Mouse (Mus musculus): Measurements from ENCODE around the gene Trpc4ap. TPM values are rescaled to one million over a fixed set of nuclear protein-coding genes. Genes with fewer than 3 reads are reported as not detected.
A peak's percentile ranks its signal among the peaks of the same experiment; 100 is the strongest.

Trpc4ap gene
- polyA plus RNA-seq, 1 experiment from 2014 or later, result 120 TPM

GRCm38 (mm10) chr2:155680591-155680990 is 11.6 kb downstream of the Trpc4ap start:
- in situ Hi-C loops (cut with MboI; ENCODE audit: low pct_unique_long_range_greater_than_20kb), result no loop called here
- ChIA-PET POLR2A (no interaction called here), CTCF (interaction anchor here (1.4 to 2.2 kb wide), 3 partner anchors 11 to 53 kb away, joined by 3 to 6 read pairs (median 6); partner anchors contain the start of gene Trpc4ap)
- no peak for DNase-seq (ENCODE audit: low read depth, low spot score)
- TF ChIP-seq CTCF (IDR thresholded peaks at IDR 0.05), result no peak
- no peak for ATAC-seq
- H3K27me3 ChIP-seq, result no peaks in the 10 kb centered on the region

- ATAC-seq (no peak), DNase-seq (ENCODE audit: low read depth, low spot score) (no peak)
- in situ Hi-C loops (cut with MboI; ENCODE audit: low pct_unique_long_range_greater_than_20kb), result loop anchor here (10.0 kb wide), 1 partner anchor 275 kb away; the partner anchor contains the start of gene Cep250
- TF ChIP-seq CTCF (IDR thresholded peaks at IDR 0.05), result no peak
- ChIA-PET CTCF (interaction anchor here (1.4 to 2.2 kb wide), 3 partner anchors 12 to 53 kb away, joined by 3 to 6 read pairs (median 6); partner anchors contain the start of gene Trpc4ap), POLR2A (interaction anchor here (0.7 kb wide), 1 partner anchor 25 kb away, joined by 4 read pairs; no protein-coding TSS in a partner anchor)
- no peaks in the 10 kb centered on the region for H3K27me3 ChIP-seq
Observed at GRCm38 (mm10) chr2:155679586-155680110, 12.5 kb downstream of the Trpc4ap start.

- ATAC-seq (no peak), DNase-seq (ENCODE audit: low read depth, low spot score) (no peak)
- CTCF ChIA-PET, result interaction anchor here (0.9 to 3.9 kb wide), 5 partner anchors 12 to 82 kb away, joined by 3 to 19 read pairs (median 6); partner anchors contain the start of gene Trpc4ap
- POLR2A ChIA-PET, result no interaction called here
- no peaks in the 10 kb centered on the region for H3K27me3 ChIP-seq
- no peak for TF ChIP-seq CTCF (IDR thresholded peaks at IDR 0.05)
- in situ Hi-C loops (cut with MboI; ENCODE audit: low pct_unique_long_range_greater_than_20kb), result loop anchor here (10.0 kb wide), 1 partner anchor 280 kb away; the partner anchor contains the start of gene Cep250
Observed at GRCm38 (mm10) chr2:155675118-155675517, 17.1 kb downstream of the Trpc4ap start.

GRCm38 (mm10) chr2:155673546-155673945 is 18.6 kb downstream of the Trpc4ap start:
- ChIA-PET CTCF (interaction anchor here (1.1 to 3.9 kb wide), 8 partner anchors 10 to 83 kb away, joined by 3 to 19 read pairs (median 8); partner anchors contain the start of gene Trpc4ap), POLR2A (interaction anchor here (0.6 to 1.4 kb wide), 3 partner anchors 15 to 884 kb away, joined by 3 to 4 read pairs (median 4); no protein-coding TSS in a partner anchor)
- no peaks in the 10 kb centered on the region for H3K27me3 ChIP-seq
- ATAC-seq (no peak), DNase-seq (ENCODE audit: low read depth, low spot score) (no peak)
- TF ChIP-seq CTCF (IDR thresholded peaks at IDR 0.05), result peak; percentile 81
- in situ Hi-C loops (cut with MboI; ENCODE audit: low pct_unique_long_range_greater_than_20kb), result loop anchor here (10.0 kb wide), 1 partner anchor 281 kb away; the partner anchor contains the start of gene Cep250

GRCm38 (mm10) chr2:155671236-155671635 is 20.9 kb downstream of the Trpc4ap start:
- no peaks in the 10 kb centered on the region for H3K27me3 ChIP-seq
- in situ Hi-C loops (cut with MboI; ENCODE audit: low pct_unique_long_range_greater_than_20kb), result loop anchor here (10.0 kb wide), 1 partner anchor 284 kb away; the partner anchor contains the start of gene Cep250
- no peak for TF ChIP-seq CTCF (IDR thresholded peaks at IDR 0.05)
- ChIA-PET POLR2A (no interaction called here), CTCF (interaction anchor here (2.5 kb wide), 1 partner anchor 25 kb away, joined by 9 read pairs; no protein-coding TSS in a partner anchor)
- ATAC-seq, result no peak
- DNase-seq (ENCODE audit: low read depth, low spot score), result no peak

- peak; percentile 63 for TF ChIP-seq CTCF (IDR thresholded peaks at IDR 0.05)
- DNase-seq (ENCODE audit: low read depth, low spot score) (no peak), ATAC-seq (no peak)
- in situ Hi-C loops (cut with MboI; ENCODE audit: low pct_unique_long_range_greater_than_20kb), result no loop called here
- CTCF ChIA-PET, result interaction anchor here (1.4 to 2.2 kb wide), 2 partner anchors 10 to 24 kb away, joined by 5 to 7 read pairs; partner anchors contain the start of gene Trpc4ap
- POLR2A ChIA-PET, result interaction anchor here (1.2 to 2.1 kb wide), 2 partner anchors 19 to 24 kb away, joined by 3 to 4 read pairs; partner anchors contain the start of gene Trpc4ap
- no peaks in the 10 kb centered on the region for H3K27me3 ChIP-seq
Observed at GRCm38 (mm10) chr2:155668461-155668860, 23.7 kb downstream of the Trpc4ap start.

GRCm38 (mm10) chr2:155667881-155668280 is 24.3 kb downstream of the Trpc4ap start:
- ChIA-PET POLR2A (interaction anchor here (0.6 to 1.2 kb wide), 2 partner anchors 24 to 47 kb away, joined by 3 read pairs; partner anchors contain the start of gene Trpc4ap), CTCF (interaction anchor here (1.4 kb wide), 1 partner anchor 9 kb away, joined by 5 read pairs; no protein-coding TSS in a partner anchor)
- no peaks in the 10 kb centered on the region for H3K27me3 ChIP-seq
- DNase-seq (ENCODE audit: low read depth, low spot score) (no peak), ATAC-seq (no peak)
- in situ Hi-C loops (cut with MboI; ENCODE audit: low pct_unique_long_range_greater_than_20kb), result no loop called here
- no peak for TF ChIP-seq CTCF (IDR thresholded peaks at IDR 0.05)

GRCm38 (mm10) chr2:155663910-155664460 is 28.2 kb downstream of the Trpc4ap start:
- in situ Hi-C loops (cut with MboI; ENCODE audit: low pct_unique_long_range_greater_than_20kb), result no loop called here
- H3K27me3 ChIP-seq, result no peaks in the 10 kb centered on the region
- TF ChIP-seq CTCF (IDR thresholded peaks at IDR 0.05), result no peak
- no peak for DNase-seq (ENCODE audit: low read depth, low spot score)
- ChIA-PET CTCF (interaction anchor here (0.8 to 2.2 kb wide), 6 partner anchors 10 to 91 kb away, joined by 3 to 19 read pairs (median 4); partner anchors contain the start of gene Trpc4ap), POLR2A (no interaction called here)
- no peak for ATAC-seq

- POLR2A ChIA-PET, result interaction anchor here (0.7 kb wide), 1 partner anchor 15 kb away, joined by 6 read pairs; no protein-coding TSS in a partner anchor
- no peak for ATAC-seq
- H3K27me3 ChIP-seq, result no peaks in the 10 kb centered on the region
- in situ Hi-C loops (cut with MboI; ENCODE audit: low pct_unique_long_range_greater_than_20kb), result no loop called here
- CTCF ChIA-PET, result interaction anchor here (0.7 to 2.2 kb wide), 12 partner anchors 9 to 289 kb away, joined by 3 to 19 read pairs (median 3); partner anchors contain the start of gene Trpc4ap
- TF ChIP-seq CTCF (IDR thresholded peaks at IDR 0.05), result peak; percentile 52
- DNase-seq (ENCODE audit: low read depth, low spot score), result no peak
Observed at GRCm38 (mm10) chr2:155663097-155663496, 29.1 kb downstream of the Trpc4ap start.

- no peak for TF ChIP-seq CTCF (IDR thresholded peaks at IDR 0.05)
- H3K27me3 ChIP-seq, result no peaks in the 10 kb centered on the region
- DNase-seq (ENCODE audit: low read depth, low spot score) (no peak), ATAC-seq (no peak)
- ChIA-PET POLR2A (no interaction called here), CTCF (interaction anchor here (0.7 to 2.2 kb wide), 10 partner anchors 9 to 290 kb away, joined by 3 to 19 read pairs (median 3); partner anchors contain the start of gene Trpc4ap)
- in situ Hi-C loops (cut with MboI; ENCODE audit: low pct_unique_long_range_greater_than_20kb), result no loop called here
Observed at GRCm38 (mm10) chr2:155662390-155662789, 29.8 kb downstream of the Trpc4ap start.

Data from Patski (cell line).